Mouse (Mus musculus) cerebellum, adult 9-11 months (tissue): ENCODE results near the gene Spc25.

ENCODE experiments used
- DNase-seq: peaks from one replicate; pipeline ENCODE4 v3.0.0; 2022

The Spc25 gene

GRCm38 (mm10) chr2:69205791-69206351 is at the start of gene Spc25:
Spc25 (minus strand) TSS chr2:69206194.
- peak; percentile 88 for DNase-seq

- peak; percentile 15 for DNase-seq
These were observed 42.3 kb upstream of the Spc25 start for GRCm38 (mm10) chr2:69248221-69248755.

GRCm38 (mm10) chr2:69247081-69247480 is 41.1 kb upstream of the Spc25 start:
- no peak for DNase-seq

- no peak for DNase-seq
These were observed 38.9 kb upstream of the Spc25 start for GRCm38 (mm10) chr2:69244924-69245323.

GRCm38 (mm10) chr2:69239315-69239714 is 33.3 kb upstream of the Spc25 start:
- DNase-seq, result no peak

- no peak for DNase-seq
These were observed 29.1 kb upstream of the Spc25 start for GRCm38 (mm10) chr2:69234976-69235678.

GRCm38 (mm10) chr2:69232101-69232500 is 26.1 kb upstream of the Spc25 start:
- DNase-seq, result no peak

GRCm38 (mm10) chr2:69230137-69230536 is 24.1 kb upstream of the Spc25 start:
- no peak for DNase-seq

GRCm38 (mm10) chr2:69228635-69229034 is 22.6 kb upstream of the Spc25 start:
- no peak for DNase-seq

GRCm38 (mm10) chr2:69226876-69227275 is 20.9 kb upstream of the Spc25 start:
- no peak for DNase-seq

- no peak for DNase-seq
These were observed 18.7 kb upstream of the Spc25 start for GRCm38 (mm10) chr2:69224724-69225123.

- no peak for DNase-seq
These were observed 16.8 kb upstream of the Spc25 start for GRCm38 (mm10) chr2:69222815-69223214.

GRCm38 (mm10) chr2:69221868-69222416 is 15.9 kb upstream of the Spc25 start:
- DNase-seq, result no peak

GRCm38 (mm10) chr2:69215242-69215641 is 9.2 kb upstream of the Spc25 start:
- DNase-seq, result no peak

GRCm38 (mm10) chr2:69212652-69213051 is 6.7 kb upstream of the Spc25 start:
- no peak for DNase-seq

- no peak for DNase-seq
These were observed 4.8 kb upstream of the Spc25 start, which contains the start of gene G6pc2 for GRCm38 (mm10) chr2:69210773-69211172. G6pc2 (plus strand) TSS chr2:69211073.

GRCm38 (mm10) chr2:69209684-69210083 is 3.7 kb upstream of the Spc25 start:
- no peak for DNase-seq

GRCm38 (mm10) chr2:69206523-69206922 is 529 bp upstream of the Spc25 start:
- no peak for DNase-seq

- DNase-seq, result no peak
These were observed 809 bp downstream of the Spc25 start for GRCm38 (mm10) chr2:69205185-69205584.

GRCm38 (mm10) chr2:69193555-69193954 is 12.4 kb downstream of the Spc25 start:
- DNase-seq, result no peak

GRCm38 (mm10) chr2:69191059-69191458 is 14.9 kb downstream of the Spc25 start:
- DNase-seq, result no peak

- DNase-seq, result no peak
These were observed 16.8 kb downstream of the Spc25 start for GRCm38 (mm10) chr2:69189222-69189621.

- DNase-seq, result no peak
These were observed 17.3 kb downstream of the Spc25 start for GRCm38 (mm10) chr2:69188732-69189131.

- no peak for DNase-seq
These were observed 18.0 kb downstream of the Spc25 start for GRCm38 (mm10) chr2:69187990-69188389.
